Mouse (Mus musculus): ENCODE results near the gene Babam2. TPM values are rescaled to one million over a fixed set of nuclear protein-coding genes. Genes with fewer than 3 reads are reported as not detected.

Gene Babam2
- polyA plus RNA-seq, 1 experiment from 2014 or later = 69.4 TPM

- H3K27me3 ChIP-seq (ENCODE audit: insufficient read depth, low read length) = no peaks in the 10 kb centered on the region
- H3K4me3 ChIP-seq (ENCODE audit: low read length) = no peak overlapping the region
- 77% methylated on average over 2 of the region's 2 CpGs for WGBS
- H3K9ac ChIP-seq (replicated peaks; ENCODE audit: low read length) = no peak overlapping the region
- no peak overlapping the region for H3K27ac ChIP-seq (ENCODE audit: low read length)
- no peaks in the 10 kb centered on the region for H3K4me1 ChIP-seq (ENCODE audit: insufficient read depth, low read length)
- no peak overlapping the region for H3K4me2 ChIP-seq (replicated peaks; ENCODE audit: low read depth, low read length)
- H3K9me3 ChIP-seq (ENCODE audit: low read length) = no peaks in the 10 kb centered on the region
- no peak for ATAC-seq (ENCODE audit: low FRiP score, low TSS enrichment)
- H3K36me3 ChIP-seq (ENCODE audit: insufficient read depth, low read length) = no peaks in the 10 kb centered on the region
These were observed 320.8 kb downstream of the Babam2 start for GRCm38 (mm10) chr5:32018276-32018675.

GRCm38 (mm10) chr5:32029834-32030433, 332.4 kb downstream of the Babam2 start:
- Histone ChIP-seq H3K4me2 (replicated peaks; ENCODE audit: low read depth, low read length) (no peak overlapping the region), H3K9me3 (ENCODE audit: low read length) (no peaks in the 10 kb centered on the region), H3K9ac (replicated peaks; ENCODE audit: low read length) (no peak overlapping the region), H3K36me3 (ENCODE audit: insufficient read depth, low read length) (no peaks in the 10 kb centered on the region), H3K27ac (ENCODE audit: low read length) (no peak overlapping the region), H3K27me3 (ENCODE audit: insufficient read depth, low read length) (no peaks in the 10 kb centered on the region), H3K4me1 (ENCODE audit: insufficient read depth, low read length) (peaks cover 4% of the 10 kb centered on the region; the same call in 1 of the 2 replicates), H3K4me3 (ENCODE audit: low read length) (no peak overlapping the region)
- WGBS = 77% methylated on average over 3 of the region's 3 CpGs
- no peak for ATAC-seq (ENCODE audit: low FRiP score, low TSS enrichment)

- WGBS = 63% methylated on average over 4 of the region's 4 CpGs
- peaks cover 4% of the 10 kb centered on the region; the same call in 1 of the 2 replicates for H3K4me1 ChIP-seq (ENCODE audit: insufficient read depth, low read length)
- no peak overlapping the region for H3K4me3 ChIP-seq (ENCODE audit: low read length)
- no peaks in the 10 kb centered on the region for H3K36me3 ChIP-seq (ENCODE audit: insufficient read depth, low read length)
- no peak for ATAC-seq (ENCODE audit: low FRiP score, low TSS enrichment)
- no peak overlapping the region for H3K4me2 ChIP-seq (replicated peaks; ENCODE audit: low read depth, low read length)
- H3K9ac ChIP-seq (replicated peaks; ENCODE audit: low read length) = no peak overlapping the region
- no peaks in the 10 kb centered on the region for H3K27me3 ChIP-seq (ENCODE audit: insufficient read depth, low read length)
- no peak overlapping the region for H3K27ac ChIP-seq (ENCODE audit: low read length)
- H3K9me3 ChIP-seq (ENCODE audit: low read length) = no peaks in the 10 kb centered on the region
These were observed 335.7 kb downstream of the Babam2 start for GRCm38 (mm10) chr5:32033185-32033584.

- ATAC-seq (ENCODE audit: low FRiP score, low TSS enrichment) = no peak
- Histone ChIP-seq H3K27me3 (ENCODE audit: insufficient read depth, low read length) (no peaks in the 10 kb centered on the region), H3K4me1 (ENCODE audit: insufficient read depth, low read length) (peaks cover 4% of the 10 kb centered on the region; the same call in 1 of the 2 replicates), H3K4me2 (replicated peaks; ENCODE audit: low read depth, low read length) (no peak overlapping the region), H3K9me3 (ENCODE audit: low read length) (no peaks in the 10 kb centered on the region), H3K9ac (replicated peaks; ENCODE audit: low read length) (no peak overlapping the region), H3K27ac (ENCODE audit: low read length) (no peak overlapping the region), H3K4me3 (ENCODE audit: low read length) (no peak overlapping the region), H3K36me3 (ENCODE audit: insufficient read depth, low read length) (no peaks in the 10 kb centered on the region)
These were observed 336.1 kb downstream of the Babam2 start for GRCm38 (mm10) chr5:32033621-32034020.

- WGBS = 71% methylated on average over 8 of the region's 8 CpGs
These were observed 337.1 kb downstream of the Babam2 start for GRCm38 (mm10) chr5:32034475-32035054.

DNA sequence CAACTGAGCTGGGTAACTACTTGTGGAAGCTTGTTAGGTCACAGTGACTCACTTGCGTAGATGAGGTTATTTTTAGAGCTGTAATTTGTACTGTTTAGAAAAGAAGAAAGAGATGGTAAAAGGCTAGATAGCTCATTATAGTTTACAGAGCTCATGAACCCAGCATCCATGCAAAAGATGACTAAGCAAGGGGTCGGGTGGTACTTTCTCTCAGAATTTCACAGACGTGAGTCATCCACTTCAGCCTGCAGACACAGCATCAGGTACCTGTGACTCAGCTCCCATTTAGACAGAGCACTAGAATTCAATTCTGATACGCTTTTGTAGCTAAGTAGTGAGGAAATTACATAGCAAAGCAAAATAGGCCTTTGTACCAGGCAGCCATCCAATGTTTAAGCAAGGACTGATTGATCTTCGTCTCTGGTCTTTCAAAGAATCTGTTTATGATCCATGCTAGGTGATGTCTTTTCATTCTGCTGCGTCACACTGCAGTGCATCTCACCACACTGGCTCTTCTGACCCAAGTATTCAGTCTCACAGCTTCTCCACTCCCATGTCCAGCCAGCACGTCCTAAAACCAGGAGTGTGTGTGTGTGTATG, 338.3 kb downstream of the Babam2 start:
- Histone ChIP-seq H3K27ac (ENCODE audit: low read length) (no peak overlapping the region), H3K27me3 (ENCODE audit: insufficient read depth, low read length) (no peaks in the 10 kb centered on the region), H3K9ac (replicated peaks; ENCODE audit: low read length) (no peak overlapping the region), H3K9me3 (ENCODE audit: low read length) (no peaks in the 10 kb centered on the region), H3K4me2 (replicated peaks; ENCODE audit: low read depth, low read length) (no peak overlapping the region), H3K36me3 (ENCODE audit: insufficient read depth, low read length) (no peaks in the 10 kb centered on the region), H3K4me1 (ENCODE audit: insufficient read depth, low read length) (peaks cover 4% of the 10 kb centered on the region), H3K4me3 (ENCODE audit: low read length) (no peak overlapping the region)
- ATAC-seq (ENCODE audit: low FRiP score, low TSS enrichment) = no peak
- 78% methylated on average over 7 of the region's 7 CpGs for WGBS

More at GRCm38 (mm10) chr5:32034475-32035054, 337.1 kb downstream of the Babam2 start:
- H3K4me1 ChIP-seq (ENCODE audit: insufficient read depth, low read length) = peaks cover 4% of the 10 kb centered on the region; the same call in 1 of the 2 replicates
- ATAC-seq (ENCODE audit: low FRiP score, low TSS enrichment) = no peak
- H3K27me3 ChIP-seq (ENCODE audit: insufficient read depth, low read length) = no peaks in the 10 kb centered on the region
- H3K9ac ChIP-seq (replicated peaks; ENCODE audit: low read length) = no peak overlapping the region
- no peak overlapping the region for H3K4me2 ChIP-seq (replicated peaks; ENCODE audit: low read depth, low read length)
- H3K36me3 ChIP-seq (ENCODE audit: insufficient read depth, low read length) = no peaks in the 10 kb centered on the region
- H3K27ac ChIP-seq (ENCODE audit: low read length) = no peak overlapping the region
- H3K4me3 ChIP-seq (ENCODE audit: low read length) = no peak overlapping the region
- no peaks in the 10 kb centered on the region for H3K9me3 ChIP-seq (ENCODE audit: low read length)

GRCm38 (mm10) chr5:32036896-32037295, 339.4 kb downstream of the Babam2 start:
- Histone ChIP-seq H3K27me3 (ENCODE audit: insufficient read depth, low read length) (no peaks in the 10 kb centered on the region), H3K9me3 (ENCODE audit: low read length) (no peaks in the 10 kb centered on the region), H3K27ac (ENCODE audit: low read length) (no peak overlapping the region), H3K36me3 (ENCODE audit: insufficient read depth, low read length) (no peaks in the 10 kb centered on the region), H3K4me2 (replicated peaks; ENCODE audit: low read depth, low read length) (no peak overlapping the region), H3K9ac (replicated peaks; ENCODE audit: low read length) (no peak overlapping the region), H3K4me1 (ENCODE audit: insufficient read depth, low read length) (peaks cover 4% of the 10 kb centered on the region), H3K4me3 (ENCODE audit: low read length) (no peak overlapping the region)
- WGBS = 61% methylated on average over 2 of the region's 2 CpGs
- ATAC-seq (ENCODE audit: low FRiP score, low TSS enrichment) = no peak

- Histone ChIP-seq H3K36me3 (ENCODE audit: insufficient read depth, low read length) (no peaks in the 10 kb centered on the region), H3K4me3 (ENCODE audit: low read length) (no peak overlapping the region), H3K4me2 (replicated peaks; ENCODE audit: low read depth, low read length) (no peak overlapping the region), H3K9ac (replicated peaks; ENCODE audit: low read length) (no peak overlapping the region), H3K27me3 (ENCODE audit: insufficient read depth, low read length) (no peaks in the 10 kb centered on the region), H3K4me1 (ENCODE audit: insufficient read depth, low read length) (peaks cover 2% of the 10 kb centered on the region), H3K27ac (ENCODE audit: low read length) (no peak overlapping the region), H3K9me3 (ENCODE audit: low read length) (no peaks in the 10 kb centered on the region)
- no peak for ATAC-seq (ENCODE audit: low FRiP score, low TSS enrichment)
- WGBS = 92% methylated on average over 4 of the region's 4 CpGs
These were observed 340.1 kb downstream of the Babam2 start for GRCm38 (mm10) chr5:32037546-32037945.

GRCm38 (mm10) chr5:32038994-32039393, 341.5 kb downstream of the Babam2 start:
- Histone ChIP-seq H3K4me3 (ENCODE audit: low read length) (no peak overlapping the region), H3K4me1 (ENCODE audit: insufficient read depth, low read length) (peaks cover 10% of the 10 kb centered on the region), H3K9ac (replicated peaks; ENCODE audit: low read length) (no peak overlapping the region), H3K27me3 (ENCODE audit: insufficient read depth, low read length) (no peaks in the 10 kb centered on the region), H3K9me3 (ENCODE audit: low read length) (no peaks in the 10 kb centered on the region), H3K4me2 (replicated peaks; ENCODE audit: low read depth, low read length) (no peak overlapping the region), H3K36me3 (ENCODE audit: insufficient read depth, low read length) (no peaks in the 10 kb centered on the region), H3K27ac (ENCODE audit: low read length) (no peak overlapping the region)
- ATAC-seq (ENCODE audit: low FRiP score, low TSS enrichment) = no peak

DNA sequence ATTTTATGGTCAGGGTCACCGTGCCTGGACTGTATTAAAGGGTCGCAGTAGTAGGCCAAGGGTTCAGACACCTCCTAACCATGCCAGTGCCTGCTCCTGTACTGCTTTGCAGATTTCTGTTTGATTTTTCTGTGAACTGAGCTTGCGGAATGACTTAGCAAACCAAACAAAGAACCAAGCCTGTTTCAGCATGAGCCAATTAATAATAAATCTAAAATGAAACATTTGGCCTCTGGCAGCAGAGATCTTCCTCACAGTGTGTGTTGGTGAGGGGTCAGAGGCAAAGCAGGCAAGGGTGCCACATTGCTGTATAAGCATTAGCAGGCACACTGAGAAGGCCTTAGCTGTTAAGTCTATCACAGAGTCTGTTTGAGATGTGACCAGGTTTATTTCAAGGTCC, 342.0 kb downstream of the Babam2 start:
- H3K4me2 ChIP-seq (replicated peaks; ENCODE audit: low read depth, low read length) = no peak overlapping the region
- no peak overlapping the region for H3K9ac ChIP-seq (replicated peaks; ENCODE audit: low read length)
- WGBS = 85% methylated on average over 3 of the region's 3 CpGs
- peaks cover 10% of the 10 kb centered on the region for H3K4me1 ChIP-seq (ENCODE audit: insufficient read depth, low read length)
- no peaks in the 10 kb centered on the region for H3K9me3 ChIP-seq (ENCODE audit: low read length)
- no peaks in the 10 kb centered on the region for H3K27me3 ChIP-seq (ENCODE audit: insufficient read depth, low read length)
- no peaks in the 10 kb centered on the region for H3K36me3 ChIP-seq (ENCODE audit: insufficient read depth, low read length)
- no peak for ATAC-seq (ENCODE audit: low FRiP score, low TSS enrichment)
- no peak overlapping the region for H3K4me3 ChIP-seq (ENCODE audit: low read length)
- H3K27ac ChIP-seq (ENCODE audit: low read length) = no peak overlapping the region
